Mouse (Mus musculus): ENCODE measurements around the gene Abo.

- TF ChIP-seq POLR2A (IDR thresholded peaks at IDR 0.05; ENCODE audit: extremely low read depth, insufficient read depth, low read length) (no peak), CTCF (IDR thresholded peaks at IDR 0.05; ENCODE audit: low read depth, low read length) (no peak)
Measured at GRCm38 (mm10) chr2:26828047-26828446, 36.7 kb downstream of the Abo start.

Measured in liver, adult 2 months (tissue).